Mouse (Mus musculus) liver, embryonic 18 days (tissue): ENCODE results near the gene Oosp3. TPM values are rescaled to one million over a fixed set of nuclear protein-coding genes. Genes with fewer than 3 reads are reported as not detected.

Experiments used
- polyA plus RNA-seq: library from polyadenylated mRNA; depleted of rRNA; stranded (reverse); fragments of >200 nt; gene quantifications from 2 replicates; pipeline ENCODE4 v1.2.3, GENCODE M21; 2012; rRNA removed

The Oosp3 gene
- polyA plus RNA-seq, result not detected in 2 replicates

DNA sequence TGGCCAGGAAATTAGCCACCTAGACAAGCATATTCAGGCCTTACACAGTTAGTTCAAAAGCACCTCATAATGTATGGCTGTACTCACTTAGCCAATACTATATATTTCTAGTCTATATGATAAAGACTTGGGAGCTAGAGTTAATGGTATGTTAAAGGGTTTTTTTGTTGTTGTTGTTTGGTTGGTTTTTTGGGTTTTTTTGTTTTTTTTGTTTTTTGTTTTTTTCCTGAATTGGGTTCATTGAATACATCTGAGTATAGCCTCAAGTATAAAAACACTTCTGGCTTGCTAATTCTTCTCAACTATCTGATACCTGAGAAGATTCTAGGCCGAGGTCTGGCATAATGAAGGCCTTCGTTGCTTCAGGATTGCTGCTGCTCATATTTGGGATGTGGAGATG lies at the start of gene Oosp3:
Gene Oosp3, plus strand, starts transcription at position 301 of the 400 bp plus-strand sequence.

DNA sequence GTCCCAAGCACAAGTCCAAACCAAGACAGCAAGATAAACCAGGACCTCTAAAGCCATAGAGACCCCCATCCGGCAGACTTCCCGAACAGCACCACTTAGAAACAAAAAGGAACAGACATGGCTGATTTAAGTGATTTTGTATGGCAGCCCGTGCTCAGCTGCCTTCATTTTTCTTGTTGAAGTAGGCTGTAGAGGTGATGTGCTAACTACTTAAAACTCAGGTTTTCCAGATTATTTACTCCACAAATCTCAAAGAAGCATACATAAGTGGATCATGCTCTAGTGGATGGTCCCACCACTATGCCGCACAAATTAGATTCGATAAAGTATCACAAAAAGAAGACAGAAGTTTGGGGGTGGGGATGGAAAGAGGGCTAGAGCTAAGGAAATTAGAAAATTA lies 36.4 kb upstream of the Oosp3 start, which contains the start of gene Oosp2:
Gene Oosp2, minus strand, starts transcription at position 101 of the 400 bp plus-strand sequence.

DNA sequence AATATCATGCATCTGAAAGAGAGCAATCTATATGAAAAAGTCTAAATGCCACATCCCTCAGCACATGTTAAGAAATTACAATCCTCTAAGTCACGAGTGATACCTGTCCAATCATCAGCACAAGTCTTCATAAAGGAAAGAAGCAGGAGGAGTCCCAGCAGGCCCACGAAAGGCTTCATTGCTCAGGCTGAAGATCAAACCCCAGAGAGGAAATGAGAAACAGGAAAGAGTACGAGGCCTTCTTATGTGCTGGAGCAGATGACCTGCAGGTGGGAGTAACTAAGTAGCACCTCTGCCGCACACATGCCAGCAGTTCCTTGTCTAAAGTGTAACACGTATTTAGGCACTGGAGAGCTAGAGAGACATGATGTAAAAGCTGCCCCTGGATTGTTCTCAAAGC lies 6.0 kb upstream of the Oosp3 start, which contains the start of gene Oosp1:
Gene Oosp1, minus strand, starts transcription at position 312 of the 400 bp plus-strand sequence.

DNA sequence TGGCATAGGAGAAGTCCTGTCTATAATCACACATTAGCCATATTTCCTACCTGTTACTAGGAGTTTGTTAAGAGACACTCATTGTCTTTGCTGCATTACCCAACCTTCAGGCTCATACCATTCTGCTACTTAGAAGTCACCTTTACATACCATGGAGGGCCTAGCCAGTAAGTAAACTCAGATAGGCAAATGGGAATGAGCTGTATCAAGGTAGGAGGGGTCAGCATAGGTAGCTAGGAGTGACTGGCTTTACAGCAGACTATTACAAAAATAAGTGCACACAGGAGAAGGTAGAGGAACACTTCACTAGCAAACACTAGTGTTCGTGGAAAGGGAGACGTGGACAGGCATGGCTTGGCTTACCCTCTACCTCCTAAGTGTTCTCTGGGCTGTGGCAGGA lies 50.4 kb downstream of the Oosp3 start, which contains the start of gene Gif:
Gene Gif, plus strand, starts transcription at position 257 of the 400 bp plus-strand sequence.

Other genes with a start within 250 kb of the Oosp3 start
- gene Ms4a6c, start 227.7 kb upstream of the Oosp3 start, polyA plus RNA-seq, result 10.9 and 11.9 TPM in 2 replicates
- 1.0 and 1.4 TPM in 2 replicates for gene Gm8369, start 211.1 kb upstream of the Oosp3 start, polyA plus RNA-seq
- 6.1 and 8.9 TPM in 2 replicates for gene Ms4a6b, start 180.5 kb upstream of the Oosp3 start, polyA plus RNA-seq
- 0.84 and 0.89 TPM in 2 replicates for gene Ms4a4d, start 160.3 kb upstream of the Oosp3 start, polyA plus RNA-seq
- 6.1 and 6.2 TPM in 2 replicates for gene Ms4a6d, start 92.2 kb upstream of the Oosp3 start, polyA plus RNA-seq
- gene Ms4a2, start 73.3 kb upstream of the Oosp3 start, polyA plus RNA-seq, result 0.52 and 0.58 TPM in 2 replicates
- gene Ms4a3, start 56.2 kb upstream of the Oosp3 start, polyA plus RNA-seq, result 20.7 and 27.6 TPM in 2 replicates
- 0.11 TPM in 1 of 2 replicates, not detected in the other for gene Oosp2, start 36.5 kb upstream of the Oosp3 start, polyA plus RNA-seq
- 0.06 and 0.12 TPM in 2 replicates for gene Oosp1, start 5.9 kb upstream of the Oosp3 start, polyA plus RNA-seq
- 0.01 TPM in 1 of 2 replicates, not detected in the other for gene Gif, start 50.5 kb downstream of the Oosp3 start, polyA plus RNA-seq
- 22.2 and 23.1 TPM in 2 replicates for gene Mrpl16, start 73.3 kb downstream of the Oosp3 start, polyA plus RNA-seq
- 1.2 and 1.4 TPM in 2 replicates for gene Stx3, start 122.3 kb downstream of the Oosp3 start, polyA plus RNA-seq
- gene Olfr1417, start 142.2 kb downstream of the Oosp3 start, polyA plus RNA-seq, result not detected in 2 replicates
- gene Olfr1418, start 164.0 kb downstream of the Oosp3 start, polyA plus RNA-seq, result not detected in 2 replicates
- gene Olfr1419, start 178.1 kb downstream of the Oosp3 start, polyA plus RNA-seq, result not detected in 2 replicates
- gene Olfr1420, start 189.5 kb downstream of the Oosp3 start, polyA plus RNA-seq, result not detected in 2 replicates
- 6.7 and 7.9 TPM in 2 replicates for gene Patl1, start 215.3 kb downstream of the Oosp3 start, polyA plus RNA-seq